Mouse (Mus musculus): ENCODE measurements around the gene Rab38. TPM values are rescaled to one million over a fixed set of nuclear protein-coding genes. Genes with fewer than 3 reads are reported as not detected.

Rab38 gene
- polyA plus RNA-seq, 1 experiment from 2014 or later: 4.6 TPM

DNA sequence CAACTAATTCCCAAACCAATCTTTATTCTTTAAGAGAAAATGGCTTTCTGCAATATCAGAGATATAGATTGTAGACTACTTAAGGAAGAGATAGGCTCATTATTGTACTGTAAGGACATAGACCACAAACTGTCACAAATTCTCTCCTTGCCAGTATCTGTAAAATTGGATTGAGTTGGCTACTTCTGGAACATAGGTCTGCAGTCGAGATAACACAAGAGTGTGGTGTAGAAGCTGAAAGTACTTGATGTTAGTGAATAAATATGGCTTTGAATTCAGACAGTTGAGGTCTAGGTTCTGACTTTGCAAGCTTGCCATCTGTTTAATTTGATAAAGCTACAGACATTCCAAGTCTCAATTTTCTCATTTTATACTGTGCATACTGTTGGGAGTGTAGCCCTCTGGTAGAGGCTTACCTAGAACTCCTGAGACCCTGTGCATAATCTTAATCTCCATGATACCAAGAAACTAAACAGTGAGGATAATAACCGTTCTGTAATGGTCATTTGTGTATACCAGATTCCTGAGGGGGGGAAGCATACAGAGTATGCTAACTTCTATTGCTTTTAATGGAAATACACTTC is 15.3 kb downstream of the Rab38 start:
- H3K27ac ChIP-seq: no peak overlapping the region
- H3K27me3 ChIP-seq (ENCODE audit: low read depth, poor library complexity, severe bottlenecking): no peaks in the 10 kb centered on the region
- no peak for DNase-seq (ENCODE audit: low spot score)
- H3K36me3 ChIP-seq: no peaks in the 10 kb centered on the region
- H3K9me3 ChIP-seq (replicated peaks): no peaks in the 10 kb centered on the region
- no peaks in the 10 kb centered on the region for H3K4me1 ChIP-seq
- H3K4me3 ChIP-seq: no peak overlapping the region
- 74% methylated on average over 2 of the region's 2 CpGs for WGBS

DNA sequence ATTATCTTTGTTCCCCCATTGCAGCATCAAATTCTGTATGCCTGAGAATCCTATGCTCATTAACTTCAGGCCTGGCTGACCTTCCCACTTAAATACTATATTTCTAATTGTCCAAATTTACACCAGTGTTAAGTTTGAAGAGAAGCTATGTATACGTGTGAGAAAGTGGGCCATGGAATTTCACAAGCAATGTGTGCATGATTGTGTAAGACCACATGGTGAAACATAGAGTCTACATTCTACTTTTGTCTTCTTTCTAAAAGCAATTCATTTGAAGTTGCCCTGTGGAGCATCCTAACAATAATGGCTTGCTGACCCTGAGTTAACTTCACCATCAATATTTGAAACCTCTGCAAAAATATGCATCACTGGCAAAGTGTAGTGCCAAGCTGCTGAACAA is 23.2 kb downstream of the Rab38 start:
- Histone ChIP-seq H3K9me3 (replicated peaks) (no peaks in the 10 kb centered on the region), H3K27me3 (ENCODE audit: low read depth, poor library complexity, severe bottlenecking) (no peaks in the 10 kb centered on the region), H3K27ac (no peak overlapping the region), H3K4me1 (no peaks in the 10 kb centered on the region), H3K36me3 (no peaks in the 10 kb centered on the region), H3K4me3 (no peak overlapping the region)
- 91% methylated on average over 1 of the region's 1 CpGs for WGBS
- no peak for DNase-seq (ENCODE audit: low spot score)

DNA sequence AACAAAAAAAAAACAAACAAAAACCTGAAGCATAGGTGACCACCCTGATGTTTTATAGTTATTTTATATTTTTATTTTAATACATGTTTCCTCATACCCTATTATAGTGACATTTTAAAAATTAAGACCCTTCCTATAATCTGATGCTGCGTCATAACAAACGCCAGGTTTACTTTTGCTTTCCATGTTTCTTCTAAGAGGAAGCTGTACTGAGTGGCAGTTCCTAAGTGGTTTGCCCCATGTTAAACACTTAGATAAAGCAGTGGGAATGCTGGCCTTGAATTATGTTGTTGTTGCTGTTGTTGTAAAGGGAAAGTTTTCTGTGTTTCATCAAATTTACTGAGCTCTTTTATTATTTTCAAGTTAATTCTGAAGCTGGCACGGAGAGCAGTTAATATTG is 27.8 kb downstream of the Rab38 start:
- DNase-seq (ENCODE audit: low spot score): no peak
- Histone ChIP-seq H3K9me3 (replicated peaks) (no peaks in the 10 kb centered on the region), H3K27ac (no peak overlapping the region), H3K4me3 (no peak overlapping the region), H3K4me1 (no peaks in the 10 kb centered on the region), H3K36me3 (no peaks in the 10 kb centered on the region), H3K27me3 (ENCODE audit: low read depth, poor library complexity, severe bottlenecking) (no peaks in the 10 kb centered on the region)
- WGBS: 86% methylated on average over 3 of the region's 3 CpGs

DNA sequence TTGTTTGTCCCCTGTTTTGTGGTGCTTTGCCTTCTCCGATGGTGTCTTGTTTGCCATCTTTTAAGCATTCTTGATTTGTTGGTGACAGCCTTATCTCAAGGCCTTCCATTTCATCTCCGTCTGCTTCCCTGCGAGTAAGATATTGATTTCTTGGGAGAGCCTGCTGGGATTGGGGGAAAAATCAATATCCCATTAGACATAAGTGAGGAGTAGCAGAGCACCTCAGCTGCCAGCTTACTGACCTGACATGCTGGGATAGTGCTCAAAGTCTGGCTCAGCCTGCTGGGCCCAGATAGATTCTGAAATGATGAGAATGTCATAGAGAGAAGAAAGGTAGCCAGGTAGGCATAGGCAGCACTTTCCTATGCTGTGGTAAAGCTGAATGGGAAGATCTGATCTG is 37.7 kb downstream of the Rab38 start:
- no peak for DNase-seq (ENCODE audit: low spot score)
- WGBS: 81% methylated on average over 3 of the region's 3 CpGs

DNA sequence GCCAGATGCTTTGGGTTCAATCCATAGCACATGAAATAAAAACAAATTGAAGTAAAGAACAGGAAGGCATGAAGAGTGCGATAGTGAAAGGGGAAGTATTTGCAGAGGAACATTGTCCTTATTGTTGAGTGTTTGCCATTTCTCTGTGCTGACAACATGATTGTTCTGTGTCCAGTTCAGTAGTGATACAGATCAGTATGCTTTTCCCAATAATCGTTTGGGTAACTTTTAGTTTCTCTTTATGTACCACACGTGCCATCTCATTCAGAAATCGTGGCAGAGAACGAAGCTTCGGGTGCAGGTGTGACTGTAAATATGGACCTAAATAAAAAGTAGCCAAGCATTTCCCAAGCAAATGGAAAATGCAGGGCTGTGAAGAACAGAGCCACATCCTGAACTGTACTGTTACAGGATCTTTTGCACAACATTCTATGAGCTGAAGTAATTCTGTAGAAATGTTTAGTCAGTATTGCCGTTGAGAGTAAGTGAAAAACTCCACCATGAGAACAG is 52.1 kb downstream of the Rab38 start:
- Histone ChIP-seq H3K36me3 (no peaks in the 10 kb centered on the region), H3K4me1 (no peaks in the 10 kb centered on the region), H3K4me3 (no peak overlapping the region), H3K27me3 (ENCODE audit: low read depth, poor library complexity, severe bottlenecking) (no peaks in the 10 kb centered on the region), H3K9me3 (replicated peaks) (no peaks in the 10 kb centered on the region), H3K27ac (no peak overlapping the region)
- WGBS: 93% methylated on average over 7 of the region's 7 CpGs
- DNase-seq (ENCODE audit: low spot score): no peak

More for the DNA sequence above, 37.7 kb downstream of the Rab38 start:
- no peaks in the 10 kb centered on the region for H3K36me3 ChIP-seq
- no peaks in the 10 kb centered on the region for H3K9me3 ChIP-seq (replicated peaks)
- H3K4me1 ChIP-seq: no peaks in the 10 kb centered on the region
- H3K27ac ChIP-seq: no peak overlapping the region
- H3K27me3 ChIP-seq (ENCODE audit: low read depth, poor library complexity, severe bottlenecking): no peaks in the 10 kb centered on the region
- H3K4me3 ChIP-seq: no peak overlapping the region

DNA sequence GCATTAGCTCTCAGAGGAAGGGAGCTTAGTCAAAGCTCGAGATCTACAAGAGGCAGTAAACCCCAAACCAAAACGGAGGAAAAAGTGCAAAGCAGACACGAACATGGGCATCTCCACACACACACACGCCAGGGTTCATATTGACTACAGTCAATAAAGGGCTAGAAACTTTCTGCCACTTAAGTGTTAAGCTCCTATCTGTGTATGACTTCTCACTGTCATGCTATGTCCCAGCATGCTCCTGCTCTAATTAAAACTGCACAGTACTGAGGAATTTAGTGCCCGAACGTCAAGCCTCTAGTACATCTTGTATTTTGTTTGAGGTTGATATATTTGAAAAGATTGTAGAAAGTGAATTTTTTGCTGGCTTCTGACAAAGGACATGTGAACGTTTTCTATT is 52.6 kb downstream of the Rab38 start:
- no peak overlapping the region for H3K27ac ChIP-seq
- no peaks in the 10 kb centered on the region for H3K27me3 ChIP-seq (ENCODE audit: low read depth, poor library complexity, severe bottlenecking)
- H3K36me3 ChIP-seq: no peaks in the 10 kb centered on the region
- no peaks in the 10 kb centered on the region for H3K9me3 ChIP-seq (replicated peaks)
- no peak for DNase-seq (ENCODE audit: low spot score)
- WGBS: 87% methylated on average over 7 of the region's 7 CpGs
- H3K4me3 ChIP-seq: no peak overlapping the region
- H3K4me1 ChIP-seq: no peaks in the 10 kb centered on the region

DNA sequence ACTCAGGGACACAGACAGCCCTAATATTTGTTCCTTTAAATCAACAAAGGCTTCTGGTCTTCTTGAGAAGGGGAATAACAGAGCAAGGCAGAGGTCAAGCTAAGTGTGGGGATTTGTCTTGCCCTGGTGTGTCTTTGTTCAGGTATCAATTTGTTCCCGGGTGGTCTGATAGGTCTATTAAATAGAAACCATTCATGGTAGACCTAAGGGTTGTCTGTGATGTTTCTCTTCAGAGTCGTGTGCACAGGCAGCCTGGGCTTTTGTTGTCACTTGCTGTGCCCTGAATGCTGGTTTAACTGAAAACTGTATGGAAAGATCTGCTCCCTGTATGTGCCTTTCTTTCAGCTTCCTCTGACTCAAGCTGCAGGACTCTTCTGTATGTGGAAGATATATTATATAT is 60.9 kb downstream of the Rab38 start:
- no peak overlapping the region for H3K4me3 ChIP-seq
- no peak overlapping the region for H3K27ac ChIP-seq
- 56% methylated on average over 2 of the region's 2 CpGs for WGBS

DNA sequence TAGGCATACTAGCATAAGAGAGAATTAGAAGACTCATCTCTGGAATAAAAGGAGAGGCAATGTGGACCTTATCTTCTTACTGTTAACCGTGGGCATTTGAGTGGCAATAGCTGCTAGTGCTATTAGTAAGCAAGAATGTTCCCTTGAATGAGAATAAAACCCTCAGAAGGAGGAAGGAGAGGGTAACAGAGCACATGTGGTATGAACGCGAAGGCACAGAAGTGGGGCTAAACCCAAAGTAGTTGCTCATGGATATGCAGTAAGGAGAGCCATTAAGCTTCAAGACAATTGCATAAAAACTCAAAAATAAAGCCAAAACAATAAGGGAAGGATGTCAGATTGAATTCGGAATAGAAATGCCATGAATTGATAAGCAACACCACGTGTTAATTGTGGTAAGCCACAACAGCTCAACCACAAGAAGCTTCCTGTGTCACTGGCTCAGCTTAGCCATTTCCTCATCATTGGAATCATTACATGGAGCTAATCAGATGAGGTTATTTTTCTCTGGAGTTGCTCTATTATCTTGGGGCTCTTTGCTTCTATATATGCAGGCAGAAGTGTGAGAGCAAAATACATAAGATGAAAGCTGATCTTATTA is 72.2 kb downstream of the Rab38 start:
- Histone ChIP-seq H3K27ac (no peak overlapping the region), H3K4me1 (no peaks in the 10 kb centered on the region), H3K27me3 (ENCODE audit: low read depth, poor library complexity, severe bottlenecking) (no peaks in the 10 kb centered on the region), H3K9me3 (replicated peaks) (no peaks in the 10 kb centered on the region), H3K4me3 (no peak overlapping the region), H3K36me3 (no peaks in the 10 kb centered on the region)
- no peak for DNase-seq (ENCODE audit: low spot score)
- WGBS: 86% methylated on average over 5 of the region's 5 CpGs

More for the DNA sequence above, 60.9 kb downstream of the Rab38 start:
- H3K27me3 ChIP-seq (ENCODE audit: low read depth, poor library complexity, severe bottlenecking): no peaks in the 10 kb centered on the region
- no peaks in the 10 kb centered on the region for H3K9me3 ChIP-seq (replicated peaks)
- no peaks in the 10 kb centered on the region for H3K36me3 ChIP-seq
- no peaks in the 10 kb centered on the region for H3K4me1 ChIP-seq
- no peak for DNase-seq (ENCODE audit: low spot score)

DNA sequence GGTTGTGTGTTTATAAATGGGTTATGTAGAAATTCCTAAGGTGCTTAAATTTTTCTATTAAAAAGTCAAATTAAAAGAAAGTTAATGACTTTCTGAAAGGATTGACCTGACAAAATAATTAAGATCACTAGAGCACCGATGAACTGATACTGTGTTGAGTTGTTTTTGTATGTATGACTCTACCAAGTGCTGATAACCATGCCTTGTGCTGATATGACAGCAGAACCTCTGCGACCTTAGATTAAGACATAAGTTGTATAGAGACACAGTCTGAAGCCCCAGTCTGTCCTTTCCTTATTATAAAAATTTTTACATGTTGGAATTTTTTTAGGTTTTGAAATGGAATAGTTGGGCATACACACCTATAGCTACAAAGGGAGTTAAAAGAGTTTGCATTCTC is 79.7 kb downstream of the Rab38 start:
- no peaks in the 10 kb centered on the region for H3K4me1 ChIP-seq
- H3K9me3 ChIP-seq (replicated peaks): no peaks in the 10 kb centered on the region
- H3K27me3 ChIP-seq (ENCODE audit: low read depth, poor library complexity, severe bottlenecking): no peaks in the 10 kb centered on the region
- no peaks in the 10 kb centered on the region for H3K36me3 ChIP-seq
- 89% methylated on average over 2 of the region's 2 CpGs for WGBS
- no peak overlapping the region for H3K27ac ChIP-seq
- no peak for DNase-seq (ENCODE audit: low spot score)
- H3K4me3 ChIP-seq: no peak overlapping the region

DNA sequence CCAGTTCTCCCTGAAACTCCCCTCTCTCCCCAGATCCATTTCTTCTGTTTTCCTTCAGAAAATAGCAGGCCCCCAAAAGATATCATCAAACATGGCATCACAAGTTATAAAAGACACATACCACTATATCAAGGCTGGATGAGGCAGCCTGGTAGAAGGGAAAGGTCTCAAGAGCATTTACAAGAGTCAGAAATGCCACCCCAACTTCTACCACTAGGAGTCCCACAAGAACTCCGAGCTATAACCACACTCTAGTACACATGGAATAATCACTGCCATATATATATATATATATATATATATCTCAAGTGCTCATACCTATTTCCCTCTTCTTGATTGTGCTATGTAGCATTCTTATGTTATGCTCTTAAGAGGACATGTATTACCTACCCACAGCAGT is 92.4 kb downstream of the Rab38 start:
- Histone ChIP-seq H3K4me3 (no peak overlapping the region), H3K9me3 (replicated peaks) (no peaks in the 10 kb centered on the region), H3K4me1 (no peaks in the 10 kb centered on the region), H3K27ac (no peak overlapping the region), H3K27me3 (ENCODE audit: low read depth, poor library complexity, severe bottlenecking) (no peaks in the 10 kb centered on the region), H3K36me3 (no peaks in the 10 kb centered on the region)
- WGBS: 67% methylated on average over 1 of the region's 1 CpGs
- no peak for DNase-seq (ENCODE audit: low spot score)

DNA sequence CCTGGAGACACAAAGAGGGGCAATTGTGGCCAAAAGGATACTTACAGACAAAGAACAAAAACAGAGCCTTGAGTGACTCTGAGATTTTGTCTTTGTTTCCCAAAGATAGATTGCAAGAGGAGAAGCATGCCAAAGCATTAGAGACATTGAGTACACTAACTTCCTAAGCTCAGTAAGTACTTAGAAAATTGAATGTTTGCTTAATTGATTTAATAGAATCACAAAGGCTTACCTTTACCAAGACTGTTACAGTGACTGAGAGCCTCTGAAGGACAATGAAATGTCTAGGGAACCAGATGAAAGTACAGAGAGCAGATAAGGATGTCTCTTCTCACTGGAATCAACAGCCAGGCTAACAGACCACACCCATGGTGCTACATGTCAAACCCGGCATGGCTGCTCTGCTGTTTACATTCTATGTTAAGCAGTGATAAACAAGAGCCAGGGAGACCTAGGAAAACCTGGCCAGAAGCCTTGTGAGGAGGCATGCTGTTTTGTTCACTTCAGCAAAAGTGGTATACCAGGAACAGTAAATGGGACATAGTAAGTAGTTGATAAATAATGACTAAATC is 97.1 kb downstream of the Rab38 start:
- Histone ChIP-seq H3K9me3 (replicated peaks) (no peaks in the 10 kb centered on the region), H3K4me3 (no peak overlapping the region), H3K36me3 (no peaks in the 10 kb centered on the region), H3K27me3 (ENCODE audit: low read depth, poor library complexity, severe bottlenecking) (no peaks in the 10 kb centered on the region), H3K27ac (no peak overlapping the region), H3K4me1 (no peaks in the 10 kb centered on the region)
- no peak for DNase-seq (ENCODE audit: low spot score)
- 31% methylated on average over 1 of the region's 1 CpGs for WGBS

DNA sequence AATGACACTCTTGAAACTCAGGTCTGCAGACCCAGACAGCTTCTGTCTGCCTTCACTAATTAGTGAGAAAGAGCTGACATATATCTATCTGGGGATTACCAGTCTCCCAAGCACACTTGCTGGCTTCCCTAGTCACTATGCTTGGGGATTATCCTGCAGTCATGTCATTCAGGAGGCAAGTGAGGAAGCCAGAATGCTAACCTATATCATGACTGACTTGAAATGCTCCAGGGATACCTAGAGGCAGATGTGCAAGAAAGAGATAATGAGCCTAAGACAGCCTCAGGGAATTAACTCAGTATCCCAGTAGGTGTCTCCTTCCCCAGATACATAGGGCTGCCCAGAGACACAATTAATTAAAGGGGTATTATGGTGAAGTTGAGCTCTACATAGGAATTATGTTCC is 106.1 kb downstream of the Rab38 start:
- no peaks in the 10 kb centered on the region for H3K9me3 ChIP-seq (replicated peaks)
- H3K27ac ChIP-seq: no peak overlapping the region
- no peaks in the 10 kb centered on the region for H3K36me3 ChIP-seq
- H3K27me3 ChIP-seq (ENCODE audit: low read depth, poor library complexity, severe bottlenecking): no peaks in the 10 kb centered on the region
- H3K4me1 ChIP-seq: no peaks in the 10 kb centered on the region
- no peak for DNase-seq (ENCODE audit: low spot score)
- H3K4me3 ChIP-seq: no peak overlapping the region

DNA sequence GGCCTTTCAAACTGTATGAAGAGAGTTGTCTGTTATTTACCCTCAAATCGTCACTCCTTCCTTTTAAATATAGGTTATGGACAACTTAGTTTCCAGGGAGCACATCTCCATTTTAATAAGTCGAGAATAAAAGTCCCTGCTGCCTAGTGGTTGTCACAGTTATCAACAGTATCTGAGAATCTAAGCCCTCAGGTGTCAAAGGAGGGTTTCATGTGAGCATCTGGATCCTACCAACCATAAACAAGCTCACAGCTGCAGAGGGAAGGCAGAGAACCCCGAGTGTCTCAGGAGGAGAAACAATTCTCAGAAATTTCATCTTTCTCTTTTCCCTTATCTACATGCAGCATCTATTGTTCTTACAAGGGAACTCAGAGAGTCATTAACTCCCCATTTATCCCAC is 106.7 kb downstream of the Rab38 start:
- H3K36me3 ChIP-seq: no peaks in the 10 kb centered on the region
- DNase-seq (ENCODE audit: low spot score): no peak
- no peak overlapping the region for H3K4me3 ChIP-seq
- no peak overlapping the region for H3K27ac ChIP-seq
- H3K27me3 ChIP-seq (ENCODE audit: low read depth, poor library complexity, severe bottlenecking): no peaks in the 10 kb centered on the region
- WGBS: 80% methylated on average over 3 of the region's 3 CpGs
- H3K4me1 ChIP-seq: no peaks in the 10 kb centered on the region
- H3K9me3 ChIP-seq (replicated peaks): no peaks in the 10 kb centered on the region
